Mouse (Mus musculus): Measurements from ENCODE around the gene Gm11273. TPM values are rescaled to one million over a fixed set of nuclear protein-coding genes. Genes with fewer than 3 reads are reported as not detected.
"Not testable (repeated sequence)": the region's sequence is repeated elsewhere in the genome, so short reads cannot be mapped to it uniquely, and the experiment has no call there.

Gene Gm11273
- 4.9 and 6.1 TPM in 2 replicates for polyA plus RNA-seq (2015; fragmentation: Nextera tagmentation; extraction: Ambion mirVana)

- not testable (repeated sequence) for H3K36me3 ChIP-seq; H3K9ac ChIP-seq; H3K27me3 ChIP-seq; H3K9me3 ChIP-seq; ATAC-seq (ENCODE audit: borderline replicate concordance, extremely low read depth, low FRiP score, low TSS enrichment); H3K4me1 ChIP-seq; H3K4me2 ChIP-seq; H3K4me3 ChIP-seq; H3K27ac ChIP-seq
- WGBS: 91% methylated on average over 17 of the region's 17 CpGs
These were observed at the start of gene Gm11273 for GRCm38 (mm10) chr13:21501182-21501581. Gm11273 (minus strand) TSS chr13:21501418.

- H3K4me3 ChIP-seq: no peak overlapping the region
- H3K9ac ChIP-seq: no peak overlapping the region
- no peak for ATAC-seq (ENCODE audit: borderline replicate concordance, extremely low read depth, low FRiP score, low TSS enrichment)
- no peak overlapping the region for H3K27ac ChIP-seq
- no peak overlapping the region for H3K4me2 ChIP-seq
- 32% methylated on average over 3 of the region's 3 CpGs for WGBS
- no peaks in the 10 kb centered on the region for H3K9me3 ChIP-seq
- H3K4me1 ChIP-seq: no peaks in the 10 kb centered on the region
- H3K27me3 ChIP-seq: no peaks in the 10 kb centered on the region
- H3K36me3 ChIP-seq: no peaks in the 10 kb centered on the region
These were observed 49.3 kb upstream of the Gm11273 start for GRCm38 (mm10) chr13:21550416-21551110.

GRCm38 (mm10) chr13:21549487-21549886 is 48.3 kb upstream of the Gm11273 start:
- Histone ChIP-seq H3K27ac (no peak overlapping the region), H3K9me3 (no peaks in the 10 kb centered on the region), H3K36me3 (no peaks in the 10 kb centered on the region), H3K9ac (no peak overlapping the region), H3K27me3 (no peaks in the 10 kb centered on the region), H3K4me3 (no peak overlapping the region), H3K4me1 (no peaks in the 10 kb centered on the region), H3K4me2 (no peak overlapping the region)
- WGBS: 88% methylated on average over 3 of the region's 3 CpGs
- ATAC-seq (ENCODE audit: borderline replicate concordance, extremely low read depth, low FRiP score, low TSS enrichment): no peak

- Histone ChIP-seq H3K4me2 (no peak within 1 kb of the TSS), H3K4me3 (no peak within 1 kb of the TSS), H3K4me1 (no peaks in the 10 kb centered on the region), H3K9me3 (no peaks in the 10 kb centered on the region), H3K9ac (no peak within 1 kb of the TSS), H3K27me3 (no peaks in the 10 kb centered on the region), H3K36me3 (no peaks in the 10 kb centered on the region), H3K27ac (no peak within 1 kb of the TSS)
- 68% methylated on average over 1 of the region's 1 CpGs for WGBS
- ATAC-seq (ENCODE audit: borderline replicate concordance, extremely low read depth, low FRiP score, low TSS enrichment): no peak
These were observed 41.5 kb upstream of the Gm11273 start, which contains the start of gene Olfr1366 for GRCm38 (mm10) chr13:21542708-21543107. Olfr1366 (minus strand) TSS chr13:21542808.

GRCm38 (mm10) chr13:21530781-21531201 is 29.6 kb upstream of the Gm11273 start, which contains the start of gene Zkscan8:
Zkscan8 (minus strand) TSS chr13:21531120.
- H3K36me3 ChIP-seq: peaks cover 5% of the 10 kb centered on the region
- H3K9ac ChIP-seq: peak within 1 kb of the TSS; percentile 99
- peak within 1 kb of the TSS; percentile 85 for H3K4me3 ChIP-seq
- peak within 1 kb of the TSS; percentile 74 for H3K4me2 ChIP-seq
- ATAC-seq (ENCODE audit: borderline replicate concordance, extremely low read depth, low FRiP score, low TSS enrichment): peak; percentile 96
- H3K27ac ChIP-seq: peak within 1 kb of the TSS; percentile 93
- no peaks in the 10 kb centered on the region for H3K9me3 ChIP-seq
- no peaks in the 10 kb centered on the region for H3K27me3 ChIP-seq
- H3K4me1 ChIP-seq: peaks cover 3% of the 10 kb centered on the region; the same call in 1 of the 2 replicates
- under 1% methylated on average over 27 of the region's 39 CpGs for WGBS

- no peaks in the 10 kb centered on the region for H3K27me3 ChIP-seq
- peak overlapping the region; percentile 74 for H3K4me2 ChIP-seq
- H3K9ac ChIP-seq: no peak overlapping the region
- H3K36me3 ChIP-seq: peaks cover 10% of the 10 kb centered on the region
- no peak overlapping the region for H3K27ac ChIP-seq
- H3K4me1 ChIP-seq: peaks cover 3% of the 10 kb centered on the region; the same call in 1 of the 2 replicates
- H3K4me3 ChIP-seq: peak overlapping the region; percentile 85
- no peak for ATAC-seq (ENCODE audit: borderline replicate concordance, extremely low read depth, low FRiP score, low TSS enrichment)
- 32% methylated on average over 7 of the region's 7 CpGs for WGBS
- H3K9me3 ChIP-seq: no peaks in the 10 kb centered on the region
These were observed 28.9 kb upstream of the Gm11273 start for GRCm38 (mm10) chr13:21530136-21530535.

- no peaks in the 10 kb centered on the region for H3K9me3 ChIP-seq
- no peaks in the 10 kb centered on the region for H3K27me3 ChIP-seq
- H3K9ac ChIP-seq: peak overlapping the region; percentile 61
- no peaks in the 10 kb centered on the region for H3K36me3 ChIP-seq
- peak overlapping the region; percentile 67 for H3K4me3 ChIP-seq
- WGBS: 1% methylated on average over 21 of the region's 21 CpGs
- peak overlapping the region; percentile 89 for H3K27ac ChIP-seq
- peak; percentile 100 for ATAC-seq (ENCODE audit: borderline replicate concordance, extremely low read depth, low FRiP score, low TSS enrichment)
- H3K4me2 ChIP-seq: peak overlapping the region; percentile 56
- H3K4me1 ChIP-seq: no peaks in the 10 kb centered on the region
These were observed 5.0 kb upstream of the Gm11273 start for GRCm38 (mm10) chr13:21506221-21506649.

GRCm38 (mm10) chr13:21502296-21502695 is 1.1 kb upstream of the Gm11273 start:
- no peaks in the 10 kb centered on the region for H3K9me3 ChIP-seq

GRCm38 (mm10) chr13:21495080-21495479 is 6.1 kb downstream of the Gm11273 start, which contains the start of gene AK157302:
AK157302 (plus strand) TSS chr13:21495223.
- 91% methylated on average over 21 of the region's 21 CpGs for WGBS
- H3K9me3 ChIP-seq: no peaks in the 10 kb centered on the region
- ATAC-seq (ENCODE audit: borderline replicate concordance, extremely low read depth, low FRiP score, low TSS enrichment): no peak

More at GRCm38 (mm10) chr13:21502296-21502695, 1.1 kb upstream of the Gm11273 start:
- no peak overlapping the region for H3K4me3 ChIP-seq
- H3K4me1 ChIP-seq: no peaks in the 10 kb centered on the region
- H3K27ac ChIP-seq: no peak overlapping the region
- no peak overlapping the region for H3K4me2 ChIP-seq
- WGBS: 88% methylated on average over 5 of the region's 5 CpGs
- H3K27me3 ChIP-seq: no peaks in the 10 kb centered on the region
- ATAC-seq (ENCODE audit: borderline replicate concordance, extremely low read depth, low FRiP score, low TSS enrichment): no peak
- H3K36me3 ChIP-seq: no peaks in the 10 kb centered on the region
- H3K9ac ChIP-seq: no peak overlapping the region

GRCm38 (mm10) chr13:21492847-21493246 is 8.4 kb downstream of the Gm11273 start:
- no peak overlapping the region for H3K4me2 ChIP-seq
- no peak overlapping the region for H3K27ac ChIP-seq
- no peaks in the 10 kb centered on the region for H3K36me3 ChIP-seq
- ATAC-seq (ENCODE audit: borderline replicate concordance, extremely low read depth, low FRiP score, low TSS enrichment): no peak
- H3K4me1 ChIP-seq: no peaks in the 10 kb centered on the region
- no peaks in the 10 kb centered on the region for H3K9me3 ChIP-seq
- no peak overlapping the region for H3K4me3 ChIP-seq
- H3K9ac ChIP-seq: no peak overlapping the region
- H3K27me3 ChIP-seq: no peaks in the 10 kb centered on the region
- 90% methylated on average over 5 of the region's 5 CpGs for WGBS

More at GRCm38 (mm10) chr13:21495080-21495479, 6.1 kb downstream of the Gm11273 start, which contains the start of gene AK157302:
- Histone ChIP-seq H3K36me3 (no peaks in the 10 kb centered on the region), H3K4me1 (no peaks in the 10 kb centered on the region), H3K27me3 (no peaks in the 10 kb centered on the region), H3K4me2 (no peak within 1 kb of the TSS), H3K27ac (no peak within 1 kb of the TSS), H3K9ac (no peak within 1 kb of the TSS), H3K4me3 (no peak within 1 kb of the TSS)

GRCm38 (mm10) chr13:21486881-21487280 is 14.3 kb downstream of the Gm11273 start:
- Histone ChIP-seq H3K27ac (no peak overlapping the region), H3K9me3 (no peaks in the 10 kb centered on the region), H3K9ac (no peak overlapping the region), H3K4me3 (no peak overlapping the region), H3K27me3 (no peaks in the 10 kb centered on the region), H3K4me1 (no peaks in the 10 kb centered on the region), H3K36me3 (peaks cover 6% of the 10 kb centered on the region; the same call in 1 of the 2 replicates), H3K4me2 (no peak overlapping the region)
- no peak for ATAC-seq (ENCODE audit: borderline replicate concordance, extremely low read depth, low FRiP score, low TSS enrichment)
- 86% methylated on average over 1 of the region's 1 CpGs for WGBS
